9 mouse cellular contexts compared by ENCODE assay signal in genomic region chr1:66386751-66387452, GRCm38 (mm10).
DNase-seq lines count a peak whose midpoint lies in the region; ATAC-seq lines count a peak whose summit lies in the region.
"Had no signal": no experiment of that assay in that cellular context is flagged by ENCODE, and none has a peak within 500 bp of the region (broad histone marks: within the 10 kb centered on the region; RNA-seq: fewer than 3 reads in every experiment).

No protein-coding gene starts in this region.

- no peak overlapping the region for H3K4me3 ChIP-seq in embryonic facial prominence, embryonic 15.5 days (replicated peaks)
- peak overlapping the region; percentile 34 for H3K4me3 ChIP-seq in neural tube, embryonic 14.5 days (ENCODE audit: low read depth, low read length)

- peak overlapping the region; percentile 21; the same call in 1 of the 2 replicates for H3K4me2 ChIP-seq in embryonic facial prominence, embryonic 15.5 days (replicated peaks)
- H3K4me2 ChIP-seq in neural tube, embryonic 14.5 days (ENCODE audit: low read depth, low read length), result peak overlapping the region; percentile 63

- H3K27ac ChIP-seq in embryonic facial prominence, embryonic 15.5 days (replicated peaks), result no peak overlapping the region
- H3K27ac ChIP-seq in neural tube, embryonic 14.5 days (ENCODE audit: low read depth, low read length), result peak overlapping the region; percentile 89

- peak; percentile 43 for DNase-seq in cerebellum, adult 11-12 months
- DNase-seq in layer of hippocampus, postnatal 14 days (ENCODE audit: low spot score in 2 of 2), result peak; percentile 53 to 79
- DNase-seq in spleen, postnatal 4 days (ENCODE audit: low spot score in 2 of 2), result no peak
- DNase-seq in urinary bladder, adult 18-20 months (ENCODE audit: low spot score in 2 of 2), result no peak
- no peak for DNase-seq in adrenal gland, adult 2 months
- DNase-seq: heart, adult 11 months had no signal

- H3K36me3 ChIP-seq in embryonic facial prominence, embryonic 15.5 days, result no peaks in the 10 kb centered on the region
- H3K36me3 ChIP-seq in neural tube, embryonic 14.5 days (ENCODE audit: control insufficient read depth, insufficient read depth, low read length), result no peaks in the 10 kb centered on the region

- 0 out of 2 replicates have a peak, but pooled peaks have one; percentile 29 for ATAC-seq in embryonic facial prominence, embryonic 15.5 days (ENCODE audit: insufficient number of reproducible peaks, low FRiP score, low TSS enrichment, low read depth)
- peak; percentile 97 for ATAC-seq in neural tube, embryonic 14.5 days (ENCODE audit: low read depth)
- ATAC-seq in CD4-positive, CD25-positive, alpha-beta regulatory T cell, adult 4 months, result no peak

- no peaks in the 10 kb centered on the region for H3K4me1 ChIP-seq in embryonic facial prominence, embryonic 15.5 days
- H3K4me1 ChIP-seq in neural tube, embryonic 14.5 days (ENCODE audit: control insufficient read depth, insufficient read depth, low read length), result peaks cover 30% of the 10 kb centered on the region

- WGBS in embryonic facial prominence, embryonic 15.5 days, result 42% methylated on average over 10 of the region's 10 CpGs
- WGBS in neural tube, embryonic 14.5 days, result 16% methylated on average over 10 of the region's 10 CpGs

- no peaks in the 10 kb centered on the region for H3K9me3 ChIP-seq in embryonic facial prominence, embryonic 15.5 days (replicated peaks)
- no peaks in the 10 kb centered on the region for H3K9me3 ChIP-seq in neural tube, embryonic 14.5 days (ENCODE audit: control insufficient read depth, low read length)

- H3K9ac ChIP-seq in embryonic facial prominence, embryonic 15.5 days, result no peak overlapping the region
- H3K9ac ChIP-seq in neural tube, embryonic 14.5 days (replicated peaks; ENCODE audit: low read depth, low read length), result peak overlapping the region; percentile 44

- H3K27me3 ChIP-seq in embryonic facial prominence, embryonic 15.5 days, result no peaks in the 10 kb centered on the region
- H3K27me3 ChIP-seq in neural tube, embryonic 14.5 days (ENCODE audit: control insufficient read depth, insufficient read depth, low read length), result no peaks in the 10 kb centered on the region

Comparison
In these comparisons a context has a peak if more than half of its experiments do, and no peak if none do; other contexts are left out.
1. DNase-seq: peak in cerebellum, adult 11-12 months (single experiment) and layer of hippocampus, postnatal 14 days (2 of 2); none in spleen, postnatal 4 days (0 of 2), urinary bladder, adult 18-20 months (0 of 2) and adrenal gland, adult 2 months (single experiment).